Mouse (Mus musculus): ENCODE data around the gene Ccnt1.

Ccnt1 gene

GRCm38 (mm10) chr15:98570873-98571538, at the start of gene Ccnt1, which contains the start of gene 4930415O20Rik:
Gene Ccnt1 (minus strand): TSS chr15:98570923.
Gene 4930415O20Rik (plus strand): TSS chr15:98571004.
- DNase-seq (ENCODE audit: low spot score in 2 of 2): no peak

- DNase-seq (ENCODE audit: low spot score in 2 of 2): peak; percentile 66 to 88
Measured at GRCm38 (mm10) chr15:98617176-98617537, 46.4 kb upstream of the Ccnt1 start.

- no peak for DNase-seq (ENCODE audit: low spot score in 2 of 2)
Measured at GRCm38 (mm10) chr15:98616362-98617175, 45.8 kb upstream of the Ccnt1 start.

- no peak for DNase-seq (ENCODE audit: low spot score in 2 of 2)
Measured at GRCm38 (mm10) chr15:98615751-98616150, 45.0 kb upstream of the Ccnt1 start.

- no peak for DNase-seq (ENCODE audit: low spot score in 2 of 2)
Measured at GRCm38 (mm10) chr15:98614971-98615370, 44.2 kb upstream of the Ccnt1 start.

- DNase-seq (ENCODE audit: low spot score in 2 of 2): peak in 1 of 2 experiments; percentile 61
Measured at GRCm38 (mm10) chr15:98614551-98614950, 43.8 kb upstream of the Ccnt1 start.

- no peak for DNase-seq (ENCODE audit: low spot score in 2 of 2)
Measured at GRCm38 (mm10) chr15:98612229-98612628, 41.5 kb upstream of the Ccnt1 start.

GRCm38 (mm10) chr15:98610131-98610633, 39.5 kb upstream of the Ccnt1 start:
- no peak for DNase-seq (ENCODE audit: low spot score in 2 of 2)

GRCm38 (mm10) chr15:98609331-98610130, 38.8 kb upstream of the Ccnt1 start, which contains the start of gene Adcy6:
Gene Adcy6 (minus strand): TSS chr15:98610076.
- DNase-seq (ENCODE audit: low spot score in 2 of 2): peak; percentile 47 to 78

- DNase-seq (ENCODE audit: low spot score in 2 of 2): peak in 1 of 2 experiments; percentile 69
Measured at GRCm38 (mm10) chr15:98608784-98609250, 38.1 kb upstream of the Ccnt1 start.

GRCm38 (mm10) chr15:98608058-98608783, 37.5 kb upstream of the Ccnt1 start:
- DNase-seq (ENCODE audit: low spot score in 2 of 2): peak in 1 of 2 experiments; percentile 63

GRCm38 (mm10) chr15:98607557-98607956, 36.8 kb upstream of the Ccnt1 start:
- no peak for DNase-seq (ENCODE audit: low spot score in 2 of 2)

- no peak for DNase-seq (ENCODE audit: low spot score in 2 of 2)
Measured at GRCm38 (mm10) chr15:98606739-98607138, 36.0 kb upstream of the Ccnt1 start.

GRCm38 (mm10) chr15:98606051-98606536, 35.4 kb upstream of the Ccnt1 start:
- DNase-seq (ENCODE audit: low spot score in 2 of 2): peak; percentile 43 to 70

GRCm38 (mm10) chr15:98604041-98604575, 33.4 kb upstream of the Ccnt1 start:
- DNase-seq (ENCODE audit: low spot score in 2 of 2): no peak

GRCm38 (mm10) chr15:98602921-98603458, 32.3 kb upstream of the Ccnt1 start:
- DNase-seq (ENCODE audit: low spot score in 2 of 2): peak; percentile 48 to 70

- peak in 1 of 2 experiments; percentile 69 for DNase-seq (ENCODE audit: low spot score in 2 of 2)
Measured at GRCm38 (mm10) chr15:98602191-98602881, 31.6 kb upstream of the Ccnt1 start.

GRCm38 (mm10) chr15:98601832-98602190, 31.1 kb upstream of the Ccnt1 start:
- DNase-seq (ENCODE audit: low spot score in 2 of 2): no peak

GRCm38 (mm10) chr15:98600036-98600709, 29.4 kb upstream of the Ccnt1 start:
- no peak for DNase-seq (ENCODE audit: low spot score in 2 of 2)
